Mouse (Mus musculus) olfactory bulb, adult 2 months (tissue): ENCODE results near the gene Prf1.

Source experiments
- CTCF ChIP-seq: fragments of 200-500 bp; IDR thresholded peaks from 2 replicates; pipeline ENCODE4 v1.5.1; 2012; ENCODE audit warnings: low read depth, mild to moderate bottlenecking, low read length, moderate library complexity; ENCODE audit not compliant: insufficient read depth
- POLR2A ChIP-seq: fragments of 200-500 bp; IDR thresholded peaks from 2 replicates; pipeline ENCODE4 v1.6.1; 2012; ENCODE audit warnings: mild to moderate bottlenecking, low read depth, low read length, moderate library complexity; ENCODE audit not compliant: insufficient read depth

DNA sequence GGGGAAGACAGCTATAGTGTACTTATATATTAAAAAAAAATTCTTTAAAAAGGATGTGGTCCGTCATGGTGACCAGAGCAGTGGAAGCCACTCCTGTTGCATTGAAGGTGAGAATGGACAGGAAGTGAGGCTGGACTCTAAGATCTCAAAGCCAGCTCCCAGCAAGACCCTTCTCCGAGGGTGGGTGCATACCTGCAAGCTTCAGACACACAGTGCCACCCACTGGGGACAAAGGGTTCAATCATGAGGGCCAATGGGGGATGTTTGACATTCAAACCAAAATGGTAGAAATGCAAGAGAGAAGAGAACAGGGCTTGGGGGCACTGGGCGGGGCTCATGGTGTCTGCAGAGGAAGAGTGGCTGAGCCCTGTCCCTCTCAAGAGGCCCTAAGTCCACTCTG is 20.9 kb downstream of the Prf1 start:
- TF ChIP-seq POLR2A = no peak
- no peak for TF ChIP-seq CTCF
